Mouse (Mus musculus) adipose tissue, adult 10 weeks (tissue): ENCODE measurements around the gene Slc12a6. TPM values are rescaled to one million over a fixed set of nuclear protein-coding genes. Genes with fewer than 3 reads are reported as not detected.

Experiments used
- polyA plus RNA-seq: library from polyadenylated mRNA; stranded (reverse); fragments of 350-450 nt; fragmentation: Illumina TruSeq; extraction: RNeasy Lipid Tissue Mini Kit (QIAGEN cat#74804); gene quantifications from one replicate; pipeline ENCODE4 v1.2.3, GENCODE M21; 2014; ENCODE audit warnings: low read depth, low replicate concordance

Gene Slc12a6
- polyA plus RNA-seq = 23.8 TPM

GRCm38 (mm10) chr2:112265448-112266241, at the start of gene Slc12a6:
Gene Slc12a6 (plus strand): TSS chr2:112265825.

GRCm38 (mm10) chr2:112239212-112239934, 26.3 kb upstream of the Slc12a6 start, which contains the start of gene Lpcat4:
Gene Lpcat4 (plus strand): TSS chr2:112239468.

GRCm38 (mm10) chr2:112259241-112259962, 6.2 kb upstream of the Slc12a6 start, which contains the start of gene Nutm1:
Gene Nutm1 (minus strand): TSS chr2:112259291.

DNA sequence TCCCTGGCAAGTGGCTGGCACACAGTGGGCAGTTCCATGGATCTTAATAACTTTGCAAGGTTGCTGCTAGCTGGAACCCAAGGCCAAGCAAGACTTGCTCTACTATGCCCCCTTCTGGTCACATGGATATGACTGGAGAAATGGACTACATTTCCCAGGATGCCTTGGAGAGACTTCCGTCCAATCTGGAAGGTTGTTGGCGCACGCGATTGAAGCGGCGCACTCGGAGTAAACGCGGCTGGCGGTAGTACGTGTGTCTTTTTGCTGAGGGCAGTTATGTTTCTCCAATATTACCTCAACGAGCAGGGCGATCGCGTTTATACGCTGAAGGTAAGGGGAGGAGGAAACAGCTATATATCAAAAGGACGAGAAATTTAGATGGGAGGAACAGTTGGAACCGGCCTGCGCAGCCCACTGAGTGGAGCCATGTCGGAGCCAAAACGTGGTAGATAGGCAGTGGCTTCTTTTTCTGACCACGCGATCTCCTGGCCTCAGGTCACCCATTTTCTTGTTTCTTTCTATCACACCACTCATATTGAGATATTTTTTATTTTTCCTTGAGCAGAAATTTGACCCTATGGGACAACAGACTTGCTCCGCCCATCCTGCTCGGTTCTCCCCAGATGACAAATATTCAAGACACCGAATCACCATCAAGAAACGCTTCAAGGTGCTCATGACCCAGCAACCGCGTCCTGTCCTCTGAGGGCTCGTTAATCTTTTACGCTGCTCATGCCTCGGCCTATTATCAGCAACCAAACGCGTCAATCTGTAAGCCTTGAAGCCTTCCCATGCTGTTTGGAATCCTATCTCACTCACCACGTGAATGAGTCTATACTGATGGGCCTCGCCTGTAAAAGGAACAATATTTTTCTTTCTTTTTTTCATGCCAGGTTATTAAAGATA, 3.6 kb upstream of the Slc12a6 start, which contains the start of gene Nop10:
Nop10 (plus strand) TSS at position 179 of the 906 bp plus-strand sequence.

DNA sequence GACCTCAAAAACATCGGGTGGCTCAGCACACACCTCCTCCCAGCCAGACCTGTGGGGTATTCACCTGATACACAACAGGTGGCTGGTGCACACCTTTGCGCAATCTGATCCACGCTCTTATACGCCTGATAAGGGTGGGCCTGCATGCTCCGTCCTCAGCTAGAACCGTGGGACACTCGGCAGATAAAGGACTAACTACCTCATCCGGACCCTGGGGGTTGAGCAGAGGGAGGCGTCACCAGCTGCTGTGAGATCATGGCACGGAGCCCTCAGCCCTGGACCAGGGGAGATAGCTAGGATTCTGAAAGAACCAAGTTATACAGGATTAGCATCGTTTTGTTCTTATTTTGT, 592 bp downstream of the Slc12a6 start, which contains the start of gene Gm21985:
Gm21985 (plus strand) TSS at position 73 of the 351 bp plus-strand sequence.

GRCm38 (mm10) chr2:112367726-112368673, 102.4 kb downstream of the Slc12a6 start, which contains the start of gene Emc4:
Gene Emc4 (minus strand): TSS chr2:112368027.

GRCm38 (mm10) chr2:112378973-112379898, 113.6 kb downstream of the Slc12a6 start, which contains the start of gene Katnbl1:
Gene Katnbl1 (plus strand): TSS chr2:112379211.

Other genes starting within 250 kb of the Slc12a6 start
- gene Olfr1311, start 241.4 kb upstream of the Slc12a6 start, polyA plus RNA-seq = not detected
- not detected for gene Olfr1312, start 215.6 kb upstream of the Slc12a6 start, polyA plus RNA-seq
- not detected for gene Olfr1313, start 188.0 kb upstream of the Slc12a6 start, polyA plus RNA-seq
- not detected for gene Olfr1314, start 169.0 kb upstream of the Slc12a6 start, polyA plus RNA-seq
- gene Olfr1315-ps1, start 150.4 kb upstream of the Slc12a6 start, polyA plus RNA-seq = not detected
- gene Olfr1316, start 130.8 kb upstream of the Slc12a6 start, polyA plus RNA-seq = not detected
- gene Olfr1317, start 125.5 kb upstream of the Slc12a6 start, polyA plus RNA-seq = not detected
- gene Olfr1318, start 111.6 kb upstream of the Slc12a6 start, polyA plus RNA-seq = not detected
- 7.1 TPM for gene Lpcat4, start 26.4 kb upstream of the Slc12a6 start, polyA plus RNA-seq
- 0.45 TPM for gene Nutm1, start 6.5 kb upstream of the Slc12a6 start, polyA plus RNA-seq
- 83.2 TPM for gene Nop10, start 3.9 kb upstream of the Slc12a6 start, polyA plus RNA-seq
- not detected for gene Gm21985, start 489 bp downstream of the Slc12a6 start, polyA plus RNA-seq
- gene Emc4, start 102.2 kb downstream of the Slc12a6 start, polyA plus RNA-seq = 105 TPM
- gene Katnbl1, start 113.4 kb downstream of the Slc12a6 start, polyA plus RNA-seq = 16.6 TPM
- gene Emc7, start 189.2 kb downstream of the Slc12a6 start, polyA plus RNA-seq = 24.3 TPM
- gene Chrm5, start 214.9 kb downstream of the Slc12a6 start, polyA plus RNA-seq = not detected
- 12.7 TPM for gene Aven, start 227.1 kb downstream of the Slc12a6 start, polyA plus RNA-seq